Mouse (Mus musculus) brain, embryonic 14.5 days (tissue): ENCODE data around the gene Pax7. TPM values are rescaled to one million over a fixed set of nuclear protein-coding genes. Genes with fewer than 3 reads are reported as not detected.
A peak's percentile ranks its signal among the peaks of the same experiment; 100 is the strongest.

Experiments
- DNase-seq: peaks from one replicate; pipeline ENCODE4 v3.0.0-alpha.2; 2011; ENCODE audit warnings: low read depth
- CTCF ChIP-seq: fragments of 200-500 bp; IDR thresholded peaks from 2 replicates; pipeline ENCODE4 v1.5.1; 2012; ENCODE audit warnings: inconsistent platforms, mild to moderate bottlenecking, moderate library complexity, borderline replicate concordance; ENCODE audit not compliant: insufficient read depth, insufficient read length; ENCODE audit errors: extremely low read depth
- POLR2A ChIP-seq: fragments of 200-500 bp; IDR thresholded peaks from 2 replicates; pipeline ENCODE4 v1.6.1; 2012; ENCODE audit warnings: mild to moderate bottlenecking, inconsistent platforms, borderline replicate concordance; ENCODE audit not compliant: poor library complexity, insufficient read depth, insufficient read length, severe bottlenecking; ENCODE audit errors: extremely low read depth
- polyA plus RNA-seq: library from polyadenylated mRNA; depleted of rRNA; stranded (reverse); fragments of >200 nt; gene quantifications from 2 replicates; pipeline ENCODE4 v1.2.3, GENCODE M21; 2012

The Pax7 gene
- polyA plus RNA-seq, 1 experiment: 12.2 TPM

- TF ChIP-seq CTCF (no peak), POLR2A (no peak)
- no peak for DNase-seq
Observed at GRCm38 (mm10) chr4:139821071-139821470, 12.3 kb downstream of the Pax7 start.

- DNase-seq: no peak
- TF ChIP-seq POLR2A (no peak), CTCF (no peak)
Observed at GRCm38 (mm10) chr4:139819411-139820030, 13.8 kb downstream of the Pax7 start.

DNA sequence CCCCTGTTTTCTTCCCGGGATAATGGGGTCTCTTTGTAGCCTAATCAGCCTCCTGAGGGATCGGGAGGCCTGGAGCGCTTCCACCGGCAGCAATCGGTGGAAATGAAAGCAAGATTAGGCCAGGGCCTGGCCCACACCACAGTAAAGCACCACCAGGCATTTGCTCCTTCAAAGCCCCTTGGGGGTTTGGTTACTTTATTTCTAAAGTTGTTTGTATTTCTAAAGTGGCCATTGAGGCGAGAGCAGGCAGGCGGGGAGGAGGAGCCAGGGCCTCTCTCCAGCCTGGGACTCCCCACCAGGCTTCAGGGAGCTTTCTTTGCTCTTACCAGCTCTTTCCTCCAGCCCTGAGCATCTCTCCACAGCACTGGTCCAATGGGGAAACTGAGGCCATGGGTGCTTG is 15.2 kb downstream of the Pax7 start:
- no peak for TF ChIP-seq POLR2A
- no peak for TF ChIP-seq CTCF
- peak; percentile 76 for DNase-seq

DNA sequence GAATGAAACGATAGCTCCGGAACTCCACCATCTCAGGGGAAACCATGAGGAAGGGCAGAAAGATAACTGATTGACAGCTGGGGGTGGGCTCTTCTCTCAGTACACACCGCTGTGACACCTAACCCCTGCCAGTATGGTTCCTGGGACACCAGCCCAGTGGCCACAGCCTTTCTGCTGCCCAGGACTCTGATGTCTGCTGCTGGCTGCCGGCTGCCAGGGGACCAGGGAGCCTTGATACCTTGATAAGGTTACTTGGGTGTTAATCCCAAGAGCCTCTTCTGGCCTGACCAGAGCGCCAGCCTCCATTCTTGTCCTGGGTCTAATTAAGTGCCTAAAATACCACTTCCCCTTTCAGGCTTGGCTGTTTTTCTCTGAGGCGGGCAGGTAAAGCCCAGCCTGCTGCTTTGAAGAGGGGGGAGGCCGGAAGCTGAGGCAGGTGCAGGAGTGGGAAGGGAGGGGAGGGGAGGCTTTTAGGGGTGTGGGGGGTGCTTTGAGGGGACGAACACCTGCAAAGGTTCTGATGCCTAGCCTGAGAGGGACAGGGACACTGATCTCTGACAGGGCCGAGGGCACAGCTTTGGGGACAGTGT is 19.9 kb downstream of the Pax7 start:
- no peak for DNase-seq
- TF ChIP-seq POLR2A: no peak
- TF ChIP-seq CTCF: no peak

DNA sequence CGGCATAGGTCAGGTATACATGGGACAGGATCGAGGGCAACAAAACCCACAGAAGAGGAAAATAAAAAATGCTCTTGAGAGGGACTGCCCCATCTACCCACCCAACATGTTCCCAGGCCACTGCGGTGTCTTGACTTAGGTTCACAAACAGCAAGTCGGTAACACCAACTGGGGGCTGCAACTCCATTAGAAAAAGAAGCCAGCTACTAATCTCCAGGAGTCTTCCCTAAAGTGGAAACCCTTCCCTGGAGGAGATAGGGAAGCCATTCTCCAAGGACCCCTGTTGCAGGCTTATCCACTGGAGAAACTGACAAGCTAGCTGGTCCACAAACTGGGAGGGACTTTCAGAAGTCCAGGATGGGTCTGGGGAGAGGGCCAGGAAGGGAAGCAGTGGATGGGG is 21.4 kb downstream of the Pax7 start:
- DNase-seq: no peak

DNA sequence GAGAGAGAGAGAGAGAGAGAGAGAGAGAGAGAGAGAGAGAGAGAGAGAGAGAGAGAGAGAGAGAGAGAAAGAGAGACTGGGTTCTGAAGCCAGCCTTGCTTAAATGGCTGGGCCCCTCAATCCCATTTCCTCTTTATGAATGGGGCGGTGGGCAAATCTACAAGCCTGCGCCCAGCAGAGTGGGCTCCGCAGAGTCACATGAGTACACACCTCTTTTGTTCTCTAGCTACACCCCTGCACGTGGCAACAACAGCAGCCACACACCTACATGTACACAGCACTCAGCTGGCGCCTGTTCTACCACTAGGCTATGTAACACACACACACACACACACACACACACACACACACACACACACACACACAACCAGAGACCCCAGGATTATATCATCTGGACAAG is 21.9 kb downstream of the Pax7 start:
- peak; percentile 53 for DNase-seq
- TF ChIP-seq CTCF (no peak), POLR2A (no peak)

More for the DNA sequence above, 21.4 kb downstream of the Pax7 start:
- TF ChIP-seq POLR2A: no peak
- no peak for TF ChIP-seq CTCF

DNA sequence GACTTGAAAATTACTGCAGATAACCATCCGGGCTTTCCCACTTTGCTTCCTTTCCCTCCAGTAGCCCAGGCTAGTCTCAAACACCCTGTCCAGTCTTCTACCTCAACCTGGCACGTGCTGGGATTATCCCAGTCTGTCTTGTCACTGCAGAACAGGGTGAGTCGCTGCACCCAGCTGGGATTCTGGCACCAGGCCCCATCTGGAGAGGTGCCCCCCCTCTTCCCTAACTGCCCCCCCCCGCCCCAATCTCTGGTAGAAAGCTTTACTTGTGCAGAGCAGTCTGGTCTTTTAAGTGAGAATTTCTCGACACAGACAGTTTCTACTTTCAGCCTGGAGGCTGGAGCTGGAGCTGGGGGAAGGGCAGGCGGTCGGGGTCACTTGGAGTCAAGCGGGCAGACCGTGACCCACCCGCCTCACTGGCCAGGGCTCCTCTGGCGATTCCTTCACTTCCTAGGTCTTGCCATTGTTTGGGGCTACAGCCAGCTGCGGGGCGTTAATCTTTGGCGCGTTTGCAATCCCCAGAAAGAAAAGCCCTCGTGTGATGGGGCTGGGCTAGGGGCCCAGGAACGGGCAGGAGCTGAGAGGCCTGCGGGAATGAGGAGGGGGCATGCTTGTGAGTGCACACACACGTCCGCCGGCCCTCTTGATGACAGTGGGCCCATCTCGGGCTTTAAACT is 22.4 kb downstream of the Pax7 start:
- peak; percentile 86 for DNase-seq
- TF ChIP-seq POLR2A: no peak
- no peak for TF ChIP-seq CTCF

DNA sequence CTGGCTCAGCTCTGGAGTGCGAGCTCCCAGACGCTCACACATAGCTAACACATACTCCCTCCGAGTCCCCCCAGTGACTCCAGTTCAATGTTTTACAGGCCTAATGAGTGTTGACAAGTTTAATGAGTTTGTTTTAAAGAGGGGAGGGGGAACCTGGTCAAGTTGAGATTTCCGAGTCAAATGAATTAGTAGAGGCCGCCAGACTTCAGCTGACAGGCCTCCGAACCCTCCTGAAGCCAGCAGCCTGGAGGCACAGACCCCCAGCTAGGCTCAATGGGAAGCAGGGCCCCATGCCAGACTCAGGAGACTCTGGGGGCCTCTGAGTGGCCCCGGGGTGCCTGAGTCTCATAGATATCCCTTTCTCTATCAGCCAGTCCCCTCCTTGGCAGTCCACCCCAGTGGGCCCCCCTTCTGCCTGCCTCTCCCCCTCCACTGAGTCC is 23.9 kb downstream of the Pax7 start:
- TF ChIP-seq CTCF (no peak), POLR2A (no peak)
- DNase-seq: peak; percentile 82

- DNase-seq: no peak
- TF ChIP-seq POLR2A: no peak
- no peak for TF ChIP-seq CTCF
Observed at GRCm38 (mm10) chr4:139807820-139808219, 25.5 kb downstream of the Pax7 start.

GRCm38 (mm10) chr4:139807191-139807808 is 26.0 kb downstream of the Pax7 start:
- no peak for TF ChIP-seq CTCF
- no peak for TF ChIP-seq POLR2A

DNA sequence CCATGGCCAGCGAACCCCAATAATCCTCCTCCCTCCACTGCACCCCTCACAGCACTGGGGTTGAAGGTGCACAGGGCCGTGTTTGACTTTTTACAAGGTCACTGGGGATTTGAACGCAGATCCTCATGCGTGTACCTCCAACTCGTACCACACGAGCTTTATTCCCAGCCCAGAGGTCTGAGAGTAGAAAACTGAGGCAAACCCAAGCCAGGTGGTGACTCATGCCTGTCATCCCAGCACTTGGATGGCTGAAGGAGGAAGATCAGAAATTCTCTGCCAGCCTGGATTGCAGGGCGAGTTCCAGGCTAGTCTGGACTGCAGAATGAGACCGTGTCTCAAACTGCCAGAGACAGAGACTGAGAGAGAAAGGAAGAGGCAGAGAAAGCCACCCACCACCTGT is 28.4 kb downstream of the Pax7 start:
- TF ChIP-seq POLR2A (no peak), CTCF (no peak)
- no peak for DNase-seq

More at GRCm38 (mm10) chr4:139807191-139807808, 26.0 kb downstream of the Pax7 start:
- DNase-seq: peak; percentile 94
